Mouse (Mus musculus): ENCODE data around the gene Ptpn18.

DNA sequence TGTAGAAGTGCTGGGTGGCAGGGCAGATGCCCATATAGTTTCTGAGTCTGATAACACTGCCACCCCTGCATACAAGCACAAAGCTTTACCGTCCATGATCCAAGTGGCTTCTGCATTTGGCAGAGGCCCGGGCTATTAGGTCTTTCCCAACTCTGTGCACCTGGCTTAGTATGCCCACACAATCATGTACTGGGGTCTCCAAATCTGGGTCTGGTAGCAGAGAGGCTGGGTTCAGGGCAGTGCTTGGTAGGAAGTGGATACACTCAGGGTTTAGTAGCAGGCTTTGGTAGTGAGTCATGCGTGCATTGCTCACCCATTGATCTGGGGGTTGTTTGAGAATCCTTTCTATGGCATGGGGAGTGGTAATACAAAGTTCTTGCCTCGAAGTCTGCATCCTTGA lies 30.3 kb upstream of the Ptpn18 start:
- no peak for TF ChIP-seq CTCF (IDR thresholded peaks at IDR 0.05; ENCODE audit: extremely low read depth, insufficient read depth, insufficient read length, insufficient replicate concordance)
- no peak for TF ChIP-seq POLR2A (IDR thresholded peaks at IDR 0.05; ENCODE audit: low read depth, low read length)
